Mouse (Mus musculus): ENCODE measurements around the gene Atf6b.

The Atf6b gene

GRCm38 (mm10) chr17:34646906-34647787, at the start of gene Atf6b:
Gene Atf6b (plus strand): TSS chr17:34647146.
- peak; percentile 91 to 95 for DNase-seq

GRCm38 (mm10) chr17:34597566-34598095, 49.3 kb upstream of the Atf6b start, which contains the start of gene Ager:
Gene Ager (plus strand): TSS chr17:34597862.
- no peak for DNase-seq

GRCm38 (mm10) chr17:34599891-34600290, 47.1 kb upstream of the Atf6b start:
- DNase-seq: no peak

- no peak for DNase-seq
These were observed 45.1 kb upstream of the Atf6b start for GRCm38 (mm10) chr17:34601796-34602195.

- peak; percentile 96 to 99 for DNase-seq
These were observed 43.4 kb upstream of the Atf6b start, which contains the start of gene Rnf5 for GRCm38 (mm10) chr17:34603375-34604060. Gene Rnf5 (minus strand): TSS chr17:34603690.

- DNase-seq: peak; percentile 96 to 99
These were observed 42.9 kb upstream of the Atf6b start, which contains the start of gene Agpat1 for GRCm38 (mm10) chr17:34604061-34604508. Gene Agpat1 (plus strand): TSS chr17:34604262.

DNA sequence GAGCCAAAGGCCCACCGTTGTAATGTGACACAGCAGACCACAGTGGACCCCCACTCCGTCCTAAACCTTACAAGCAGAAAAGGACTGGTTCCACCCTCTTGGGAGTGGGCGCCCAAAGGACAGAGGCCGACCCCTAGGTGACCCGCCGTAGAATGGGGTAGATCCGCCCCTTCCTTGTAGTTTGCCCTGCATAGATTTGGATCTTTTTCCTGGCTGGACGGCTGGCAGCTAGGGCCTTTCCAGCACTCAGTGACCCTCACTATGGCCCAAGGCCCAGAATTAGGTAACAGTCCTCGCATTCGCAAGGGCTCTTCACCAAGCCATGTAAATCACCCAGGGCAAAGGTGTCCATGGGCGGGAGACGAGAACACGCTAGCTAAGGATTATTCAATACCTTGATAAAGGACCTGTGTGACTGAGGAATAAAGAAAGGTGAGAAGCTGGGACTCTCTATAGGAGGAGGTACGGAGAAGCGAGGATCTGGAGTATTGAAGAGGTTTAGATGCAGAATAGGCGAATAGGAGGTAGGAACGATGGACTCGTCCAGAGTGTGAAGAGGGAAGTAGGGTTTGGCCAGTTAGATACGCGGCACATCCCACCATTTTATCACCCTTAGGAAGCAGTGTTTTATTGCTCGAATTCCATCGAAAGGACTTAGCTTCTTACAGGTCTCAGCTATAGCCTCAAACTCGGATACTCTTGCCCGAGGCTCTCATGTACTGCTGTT, 42.3 kb upstream of the Atf6b start:
- no peak for DNase-seq

- DNase-seq: peak; percentile 97 to 99
These were observed 41.3 kb upstream of the Atf6b start for GRCm38 (mm10) chr17:34605609-34606008.

GRCm38 (mm10) chr17:34606186-34607039, 40.5 kb upstream of the Atf6b start:
- DNase-seq: peak in 1 of 2 experiments; percentile 39

GRCm38 (mm10) chr17:34607997-34608396, 38.9 kb upstream of the Atf6b start:
- peak; percentile 42 to 71 for DNase-seq

- peak in 1 of 2 experiments; percentile 35 for DNase-seq
These were observed 35.9 kb upstream of the Atf6b start for GRCm38 (mm10) chr17:34611050-34611449.

DNA sequence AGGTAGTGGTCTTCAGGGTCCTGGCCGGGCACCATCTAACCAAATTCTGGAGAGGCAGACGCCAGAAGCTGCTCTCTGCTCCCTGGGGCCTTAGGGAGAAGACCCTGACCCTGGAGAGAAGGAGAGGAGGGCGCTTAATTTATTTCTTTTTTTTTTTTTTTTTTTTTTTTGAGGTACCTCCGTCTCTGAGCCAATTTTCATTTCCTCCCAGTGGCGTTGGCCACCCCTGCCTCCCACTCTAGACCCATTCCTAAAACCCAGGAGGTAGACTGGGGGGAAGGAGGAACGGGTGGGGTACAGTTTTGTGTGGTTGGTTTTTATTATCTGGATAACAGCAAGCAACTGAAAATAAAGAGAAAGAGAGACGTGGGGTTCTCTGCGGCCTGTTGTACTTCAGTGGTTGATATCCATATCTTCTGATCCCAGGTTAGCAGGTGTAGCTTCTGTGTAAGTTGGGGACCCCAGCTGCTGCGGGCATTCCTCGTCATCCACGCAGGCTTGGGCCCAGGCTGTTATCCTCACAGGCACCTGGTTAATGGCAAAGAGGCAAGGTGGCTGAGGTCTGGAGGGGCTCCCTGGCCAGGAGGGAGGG, 33.8 kb upstream of the Atf6b start:
- no peak for DNase-seq

DNA sequence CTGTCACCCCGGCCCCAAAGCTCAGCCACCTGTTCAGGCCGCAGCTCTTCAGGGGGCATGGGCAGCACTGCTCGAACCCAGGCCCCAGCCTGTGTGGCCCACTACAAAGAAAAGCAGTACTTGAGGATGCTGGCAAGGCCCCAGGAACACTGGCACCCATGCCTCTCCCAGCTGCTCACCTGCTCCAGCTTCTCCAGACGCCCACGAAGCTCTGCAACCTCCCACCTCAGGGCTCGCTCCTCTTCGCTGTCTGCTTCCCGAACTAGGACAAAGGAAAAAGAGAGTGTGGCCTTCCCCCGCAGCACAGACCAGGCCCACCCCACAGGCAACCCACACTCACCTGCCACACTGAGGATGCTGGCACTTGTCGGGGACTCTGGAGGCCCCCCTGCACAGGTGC, 33.1 kb upstream of the Atf6b start:
- DNase-seq: no peak

DNA sequence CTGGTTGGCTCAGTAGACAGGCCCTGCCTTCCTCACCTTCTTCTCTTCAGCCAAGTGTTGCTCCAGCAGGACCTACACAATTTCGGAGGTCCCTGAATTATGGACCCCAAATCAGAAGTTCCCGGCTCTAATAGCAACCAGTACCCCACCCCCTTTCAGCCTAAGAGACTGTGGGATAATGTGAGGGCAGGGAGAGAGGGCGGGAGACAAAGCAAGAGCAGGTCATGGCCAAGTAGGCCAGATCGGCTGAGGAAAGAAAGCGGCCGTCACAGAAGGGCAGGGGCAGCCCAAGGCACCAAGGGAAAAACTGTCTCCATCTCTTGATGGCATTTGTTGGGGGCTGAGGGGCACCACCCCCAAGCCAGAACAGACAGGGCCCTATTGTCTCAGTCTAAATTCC, 31.1 kb upstream of the Atf6b start, which contains the start of gene Egfl8:
Gene Egfl8 (minus strand): TSS at position 101 of the 400 bp plus-strand sequence.
- no peak for DNase-seq

GRCm38 (mm10) chr17:34618999-34619398, 27.9 kb upstream of the Atf6b start:
- peak; percentile 72 to 85 for DNase-seq

GRCm38 (mm10) chr17:34621006-34621405, 25.9 kb upstream of the Atf6b start:
- no peak for DNase-seq

- DNase-seq: no peak
These were observed 23.8 kb upstream of the Atf6b start for GRCm38 (mm10) chr17:34623161-34623560.

DNA sequence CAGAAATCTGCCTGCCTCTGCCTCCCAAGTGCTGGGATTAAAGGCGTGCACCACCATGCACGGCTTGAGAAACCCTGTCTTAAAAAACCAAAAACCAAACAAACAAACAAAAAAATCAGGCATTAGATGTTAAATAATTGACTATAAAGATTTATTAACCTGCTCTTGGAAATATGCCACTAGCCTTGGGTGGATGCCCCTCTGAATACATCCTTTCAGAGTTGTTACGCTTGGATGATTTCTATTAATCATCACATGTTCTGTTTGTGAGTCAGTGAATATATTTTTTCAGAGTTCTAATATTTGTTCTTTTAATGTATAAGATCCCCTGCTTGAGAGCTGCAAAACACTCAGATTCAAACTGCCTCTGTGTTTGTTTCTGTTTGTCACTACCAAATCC, 22.0 kb upstream of the Atf6b start:
- no peak for DNase-seq

DNA sequence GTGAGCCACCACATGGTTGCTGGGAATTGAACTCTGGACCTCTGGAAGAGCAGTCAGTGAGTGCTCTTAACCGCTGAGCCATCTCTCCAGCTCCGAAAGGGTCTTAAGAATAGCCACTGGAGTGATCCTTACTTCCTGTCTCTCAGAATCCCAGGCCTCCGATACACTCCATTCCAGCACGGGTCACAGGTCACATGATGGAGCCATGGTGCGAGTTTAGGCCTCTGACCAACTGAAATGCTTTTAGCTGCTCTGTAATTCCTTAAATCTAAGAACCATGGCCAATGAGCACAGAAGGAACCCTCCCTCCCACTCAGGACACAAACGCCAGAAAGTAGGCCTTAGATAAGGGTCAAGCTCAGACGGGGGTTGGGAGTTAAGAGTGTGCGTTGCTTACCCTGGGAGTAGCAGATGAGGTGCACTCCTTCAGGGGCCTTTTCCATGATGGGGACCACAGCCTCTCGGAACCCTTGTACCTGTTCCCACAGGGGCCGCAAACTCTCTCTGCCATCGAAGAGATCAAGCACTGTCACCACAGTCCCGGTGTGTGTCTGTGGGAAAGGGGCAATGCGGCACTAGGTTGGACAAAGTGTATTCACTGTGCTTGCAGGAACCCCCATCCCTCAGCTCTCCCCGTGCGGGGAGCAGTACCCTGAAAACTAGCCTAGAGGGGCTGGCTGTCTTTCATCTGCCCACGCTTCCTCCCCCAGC, 20.7 kb upstream of the Atf6b start:
- DNase-seq: no peak

DNA sequence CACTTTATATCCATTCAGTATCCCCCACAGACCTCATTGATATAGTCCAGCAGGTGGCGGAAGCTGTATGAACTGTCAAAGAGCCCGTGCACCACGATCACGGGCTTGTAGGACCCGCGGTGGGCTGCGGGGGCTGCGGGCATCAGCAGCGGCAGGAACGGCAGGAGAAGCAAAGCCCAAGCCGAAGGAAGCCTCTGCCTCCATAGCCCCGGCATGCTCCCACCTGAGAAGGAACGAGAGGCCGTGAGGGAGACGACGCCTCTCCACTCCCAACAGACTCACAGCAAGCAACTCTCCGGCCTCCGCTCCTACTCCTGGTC, 20.2 kb upstream of the Atf6b start:
- DNase-seq: no peak

Measured in cerebellum, postnatal 25 days (tissue).